Mouse (Mus musculus): ENCODE measurements at regions not wholly inside any gene's neighbourhood (a gene's known extent, or its start where the extent isn't known, plus 50 kb on each side); places are given as distances from the start of the nearest gene placed in this dataset.

GRCm38 (mm10) chrX:14738999-14739398 lies 528.1 kb downstream of the H2al1n start:
- no peak for TF ChIP-seq CTCF (IDR thresholded peaks at IDR 0.05; ENCODE audit: borderline replicate concordance, extremely low read depth, insufficient read depth, insufficient read length)
- TF ChIP-seq POLR2A (IDR thresholded peaks at IDR 0.05; ENCODE audit: borderline replicate concordance, extremely low read depth, insufficient read depth, insufficient read length, poor library complexity, severe bottlenecking): no peak

All from brain, embryonic 14.5 days (tissue).